Mouse (Mus musculus) embryonic facial prominence, embryonic 11.5 days (tissue): ENCODE results near the gene Rftn1. TPM values are rescaled to one million over a fixed set of nuclear protein-coding genes. Genes with fewer than 3 reads are reported as not detected.

Experiments used
- ATAC-seq: fragments of 200-750 bp; cut with Nextera tagmentation; replicated peaks from 2 replicates; pipeline ENCODE4 v1.8.0; 2017; ENCODE audit warnings: low read depth; ENCODE audit not compliant: insufficient number of reproducible peaks, low FRiP score, low TSS enrichment
- DNase-seq: peaks from one replicate; pipeline ENCODE4 v3.0.0-alpha.2; 2015; ENCODE audit warnings: low spot score
- H3K27ac ChIP-seq: fragments of 300-500 bp; sonication (generic); replicated peaks from 2 replicates; pipeline ENCODE4 v1.5.1; 2014; ENCODE audit warnings: mild to moderate bottlenecking, low read depth, low read length, control low read depth
- H3K27me3 ChIP-seq: fragments of 300-500 bp; sonication (generic); 2 replicates; pipeline ENCODE4 v1.6.1; 2014; ENCODE audit warnings: mild to moderate bottlenecking, low read length, moderate library complexity, mixed read lengths; ENCODE audit not compliant: control insufficient read depth, insufficient read depth
- H3K36me3 ChIP-seq: fragments of 300-500 bp; sonication (generic); replicated peaks from 2 replicates; pipeline ENCODE4 v1.6.1; 2014; ENCODE audit warnings: low read depth, mild to moderate bottlenecking, low read length, moderate library complexity, mixed read lengths; ENCODE audit not compliant: control insufficient read depth, insufficient read depth
- H3K4me1 ChIP-seq: fragments of 300-500 bp; sonication (generic); 2 replicates; pipeline ENCODE4 v1.6.1; 2014; ENCODE audit warnings: low read length, mixed read lengths; ENCODE audit not compliant: control insufficient read depth, insufficient read depth
- H3K4me2 ChIP-seq: fragments of 300-500 bp; sonication (generic); 2 replicates; pipeline ENCODE4 v1.6.1; 2014; ENCODE audit warnings: low read depth, mild to moderate bottlenecking, control low read depth, low read length, moderate library complexity
- H3K4me3 ChIP-seq: fragments of 300-500 bp; sonication (generic); 2 replicates; pipeline ENCODE4 v1.5.1; 2014; ENCODE audit warnings: low read depth, low read length, control low read depth
- H3K9ac ChIP-seq: fragments of 300-500 bp; sonication (generic); replicated peaks from 2 replicates; pipeline ENCODE4 v1.6.1; 2014; ENCODE audit warnings: mild to moderate bottlenecking, control low read depth, low read length
- H3K9me3 ChIP-seq: fragments of 300-500 bp; sonication (generic); replicated peaks from 2 replicates; pipeline ENCODE4 v1.6.1; 2016; ENCODE audit warnings: mild to moderate bottlenecking, low read length, inconsistent platforms, mixed read lengths; ENCODE audit not compliant: control insufficient read depth
- WGBS: fragments of 180-500 bp; shearing (Covaris S2); extraction: QIAGEN DNeasy Blood & Tissue Kit; methylation state at CpG from one replicate; pipeline ENCODE4 v1.1.7; 2014; 5-methylcytosine and 5-hydroxymethylcytosine counted together
- polyA plus RNA-seq: library from polyadenylated mRNA; unstranded; fragments of >200 nt; fragmentation: Nextera tagmentation; extraction: Ambion mirVana; gene quantifications from 2 replicates; pipeline ENCODE4 v1.2.1, GENCODE M21; 2014

The Rftn1 gene
- polyA plus RNA-seq, 1 experiment from 2014 or later: 6.5 TPM

DNA sequence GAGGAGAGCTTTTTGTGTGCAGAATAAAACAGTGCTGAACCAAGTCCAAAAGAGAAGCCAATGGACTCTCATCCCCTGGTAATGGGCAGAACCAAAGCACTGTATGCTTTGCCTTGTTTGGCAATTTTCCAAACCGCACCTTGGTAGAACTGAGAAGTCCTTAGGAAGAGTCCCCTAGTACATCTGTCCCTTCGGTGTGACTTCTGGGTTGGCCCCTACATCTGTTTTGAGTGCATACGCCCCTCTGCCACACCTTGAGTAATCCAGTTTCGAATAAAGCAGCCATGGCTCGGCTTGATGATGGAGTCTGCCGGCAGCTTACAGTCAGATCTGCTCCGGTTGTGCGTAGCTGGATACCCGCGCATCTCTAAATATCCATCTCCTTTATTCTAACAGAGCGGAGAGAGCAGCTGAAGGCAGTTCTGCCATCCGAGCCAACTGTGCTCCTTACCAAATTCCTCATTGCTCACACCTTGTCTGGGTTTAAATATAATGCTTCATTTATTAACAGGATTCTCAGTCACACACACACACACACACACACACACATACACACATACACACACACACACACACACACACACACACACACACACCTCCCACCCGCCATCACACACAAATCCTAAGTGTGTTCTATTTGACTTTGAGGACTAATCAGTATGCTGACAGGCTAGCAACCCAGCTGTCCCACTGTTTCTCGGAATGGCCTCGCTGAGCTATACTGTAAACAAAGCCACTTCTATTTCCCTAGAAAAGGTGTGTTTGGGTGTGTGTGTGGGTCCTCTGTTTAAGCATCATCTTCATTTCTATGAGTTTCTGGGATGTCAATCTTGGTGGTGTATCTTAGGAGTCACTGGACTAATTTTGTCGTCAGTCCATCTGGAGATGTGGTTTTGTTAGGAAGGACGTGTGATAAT, 224.4 kb downstream of the Rftn1 start:
- no peak for ATAC-seq
- Histone ChIP-seq H3K4me3 (no peak overlapping the region), H3K27me3 (no peaks in the 10 kb centered on the region), H3K27ac (no peak overlapping the region), H3K4me1 (no peaks in the 10 kb centered on the region), H3K9me3 (no peaks in the 10 kb centered on the region), H3K9ac (no peak overlapping the region), H3K36me3 (no peaks in the 10 kb centered on the region), H3K4me2 (no peak overlapping the region)
- WGBS: 83% methylated on average over 17 of the region's 17 CpGs
- no peak for DNase-seq

DNA sequence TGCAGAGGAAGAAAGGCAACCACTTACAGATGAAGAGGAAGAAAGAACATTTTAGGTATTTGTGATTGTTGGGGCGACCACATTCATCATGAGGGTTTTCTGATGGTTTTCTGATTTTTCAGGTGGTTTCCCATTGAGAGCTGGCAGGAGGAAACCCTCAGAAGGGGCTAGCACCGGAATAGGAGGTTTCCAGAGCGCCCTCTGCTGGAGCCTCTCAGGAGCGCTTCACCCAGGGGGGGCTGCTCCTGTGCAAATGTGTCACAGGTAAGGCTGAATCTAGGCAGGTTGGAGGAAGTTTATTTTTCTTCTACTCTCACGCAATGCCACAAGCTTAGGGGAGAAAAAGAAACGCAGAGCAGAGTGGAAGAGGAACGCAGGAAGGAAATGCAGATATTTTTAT, 225.4 kb downstream of the Rftn1 start:
- Histone ChIP-seq H3K4me2 (no peak overlapping the region), H3K4me1 (no peaks in the 10 kb centered on the region), H3K4me3 (no peak overlapping the region), H3K27me3 (no peaks in the 10 kb centered on the region), H3K27ac (no peak overlapping the region), H3K36me3 (no peaks in the 10 kb centered on the region), H3K9ac (no peak overlapping the region), H3K9me3 (no peaks in the 10 kb centered on the region)
- ATAC-seq: no peak
- no peak for DNase-seq
- WGBS: 67% methylated on average over 7 of the region's 7 CpGs

DNA sequence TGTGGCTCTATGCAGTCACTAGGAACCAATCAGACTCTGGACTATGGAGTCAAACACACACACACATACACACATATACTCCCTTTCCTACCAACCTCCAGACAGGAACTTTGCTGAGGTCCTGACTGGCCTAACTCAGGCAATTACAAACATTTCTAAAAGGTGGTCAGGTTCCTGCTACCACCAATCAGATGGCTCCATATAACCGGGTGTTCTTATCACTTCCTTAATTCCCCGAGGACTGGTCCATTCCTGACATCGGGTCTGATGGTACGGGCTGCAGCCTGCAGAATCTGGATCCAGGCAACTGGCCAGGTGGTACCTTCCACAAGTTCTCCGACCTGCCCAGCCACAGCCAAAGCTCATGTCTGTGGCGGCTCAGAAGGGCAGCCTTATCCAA, 226.0 kb downstream of the Rftn1 start:
- no peaks in the 10 kb centered on the region for H3K9me3 ChIP-seq
- DNase-seq: no peak
- no peak overlapping the region for H3K4me2 ChIP-seq
- H3K4me1 ChIP-seq: no peaks in the 10 kb centered on the region
- H3K4me3 ChIP-seq: no peak overlapping the region
- WGBS: 93% methylated on average over 6 of the region's 6 CpGs
- no peak for ATAC-seq
- no peaks in the 10 kb centered on the region for H3K27me3 ChIP-seq
- no peaks in the 10 kb centered on the region for H3K36me3 ChIP-seq
- no peak overlapping the region for H3K9ac ChIP-seq
- no peak overlapping the region for H3K27ac ChIP-seq

DNA sequence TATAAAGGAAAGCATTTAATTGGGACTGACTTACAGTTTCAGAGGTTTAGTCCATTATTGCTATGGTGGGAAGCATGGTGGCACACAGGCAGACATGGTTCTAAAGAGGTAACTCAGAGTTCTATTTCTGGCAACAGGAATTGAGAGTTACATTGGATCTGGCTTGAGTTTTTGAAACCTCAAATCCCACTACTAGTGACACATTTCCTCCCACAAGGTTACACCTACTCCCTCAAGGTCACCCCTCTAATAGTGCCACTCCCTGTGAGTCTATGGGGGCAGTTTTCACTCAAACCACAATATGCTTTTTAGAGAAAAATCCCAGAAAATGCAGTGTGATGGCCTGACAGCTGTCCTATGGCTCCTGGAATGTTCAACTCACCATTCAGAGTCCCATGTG, 231.5 kb downstream of the Rftn1 start:
- H3K27me3 ChIP-seq: no peaks in the 10 kb centered on the region
- H3K4me2 ChIP-seq: no peak overlapping the region
- H3K4me1 ChIP-seq: no peaks in the 10 kb centered on the region
- H3K27ac ChIP-seq: no peak overlapping the region
- no peaks in the 10 kb centered on the region for H3K36me3 ChIP-seq
- no peak for DNase-seq
- H3K9ac ChIP-seq: no peak overlapping the region
- H3K4me3 ChIP-seq: no peak overlapping the region
- ATAC-seq: no peak
- H3K9me3 ChIP-seq: no peaks in the 10 kb centered on the region

DNA sequence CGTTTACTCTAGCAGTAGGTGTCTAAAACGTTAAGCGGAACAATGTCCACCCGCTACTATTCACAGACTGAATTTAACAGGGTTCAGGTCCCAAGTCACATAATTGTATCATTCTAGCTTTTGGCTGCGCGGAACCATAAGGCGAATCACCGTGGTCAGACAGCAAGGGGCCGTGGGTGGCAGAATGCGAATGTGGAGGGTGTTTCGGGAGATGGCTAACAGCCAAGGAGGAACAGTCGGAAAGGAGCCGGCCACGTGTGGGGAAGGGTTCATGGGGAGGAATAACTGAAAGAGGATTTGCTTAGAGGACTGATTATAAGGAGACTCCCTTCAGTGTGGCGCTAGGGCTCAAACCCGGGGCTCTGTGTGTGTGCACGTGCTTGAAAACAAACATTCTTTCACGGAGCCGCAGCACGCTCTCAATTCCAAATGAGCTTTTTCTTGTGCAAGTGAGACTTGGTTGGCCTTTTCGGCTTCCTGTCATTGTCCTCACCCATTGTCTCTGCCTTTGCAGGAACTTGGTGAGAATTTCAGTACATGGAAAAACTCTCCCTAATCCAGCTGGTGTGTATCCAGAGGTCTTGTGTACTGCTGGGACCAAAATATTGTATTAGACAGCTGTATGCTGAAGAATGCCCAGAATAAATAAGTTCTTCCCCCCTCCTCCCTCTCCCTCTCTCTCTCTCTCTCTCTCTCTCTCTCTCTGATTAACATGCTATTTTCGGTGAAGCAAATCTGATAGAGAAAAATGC, 238.4 kb downstream of the Rftn1 start:
- no peaks in the 10 kb centered on the region for H3K4me1 ChIP-seq
- H3K27ac ChIP-seq: no peak overlapping the region
- DNase-seq (peak; percentile 16), ATAC-seq (no peak)
- H3K9me3 ChIP-seq: no peaks in the 10 kb centered on the region
- no peak overlapping the region for H3K4me2 ChIP-seq
- WGBS: 49% methylated on average over 22 of the region's 22 CpGs
- H3K27me3 ChIP-seq: no peaks in the 10 kb centered on the region
- no peaks in the 10 kb centered on the region for H3K36me3 ChIP-seq
- H3K4me3 ChIP-seq: no peak overlapping the region
- no peak overlapping the region for H3K9ac ChIP-seq

DNA sequence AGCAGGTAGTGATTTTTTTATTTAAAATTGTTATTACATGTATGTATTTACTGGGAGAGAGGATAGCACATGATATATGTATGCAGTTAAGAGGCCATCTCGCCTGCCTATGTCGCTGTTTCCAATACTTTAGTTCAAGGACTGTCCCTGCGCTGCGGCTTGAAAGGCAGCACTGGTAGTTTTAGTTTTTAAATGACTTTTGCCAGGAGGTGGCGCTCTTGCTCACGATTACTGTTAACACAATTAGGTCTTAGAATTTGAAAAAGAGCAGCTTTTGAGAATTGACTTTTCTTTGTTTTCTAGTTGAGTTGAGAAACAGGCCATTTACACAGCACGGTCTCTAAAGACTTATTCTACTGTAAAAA, 239.0 kb downstream of the Rftn1 start:
- WGBS: 11% methylated on average over 7 of the region's 7 CpGs
- no peaks in the 10 kb centered on the region for H3K4me1 ChIP-seq
- ATAC-seq (no peak), DNase-seq (peak; percentile 90)
- no peak overlapping the region for H3K4me2 ChIP-seq
- no peaks in the 10 kb centered on the region for H3K9me3 ChIP-seq
- no peak overlapping the region for H3K27ac ChIP-seq
- no peaks in the 10 kb centered on the region for H3K36me3 ChIP-seq
- H3K27me3 ChIP-seq: no peaks in the 10 kb centered on the region
- H3K9ac ChIP-seq: no peak overlapping the region
- H3K4me3 ChIP-seq: no peak overlapping the region

DNA sequence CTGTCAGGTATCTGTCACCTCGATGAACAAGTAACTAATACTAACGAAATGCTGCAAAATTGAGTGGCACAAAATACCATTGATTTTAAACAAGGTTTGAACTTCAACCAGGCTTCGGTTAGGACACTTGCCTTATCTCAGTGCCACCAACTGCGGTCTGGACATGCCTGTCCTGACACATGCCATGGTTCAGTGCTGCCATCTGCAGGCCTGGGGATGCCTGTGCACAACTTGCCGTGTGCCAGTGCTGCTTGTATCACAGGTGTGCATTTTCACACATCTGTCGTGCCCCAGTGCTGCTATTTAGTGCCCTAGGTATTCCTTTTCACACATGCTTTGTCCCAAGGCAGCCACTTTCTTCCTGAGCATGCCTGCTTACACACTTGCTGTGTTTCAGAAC, 247.8 kb downstream of the Rftn1 start:
- Histone ChIP-seq H3K9me3 (no peaks in the 10 kb centered on the region), H3K27me3 (no peaks in the 10 kb centered on the region), H3K9ac (no peak overlapping the region), H3K4me1 (no peaks in the 10 kb centered on the region), H3K27ac (no peak overlapping the region), H3K4me2 (no peak overlapping the region), H3K4me3 (no peak overlapping the region), H3K36me3 (no peaks in the 10 kb centered on the region)
- DNase-seq (peak; percentile 50), ATAC-seq (no peak)
- WGBS: 64% methylated on average over 6 of the region's 6 CpGs
